ENCODE assay signal across 7 mouse cellular contexts in genomic region chr12:108657350-108657749, GRCm38 (mm10). TPM values are rescaled to one million over a fixed set of nuclear protein-coding genes. Genes with fewer than 3 reads are reported as not detected.
DNase-seq lines count a peak whose midpoint lies in the region; ATAC-seq lines count a peak whose summit lies in the region.

No protein-coding gene starts in this region.

- H3K4me3 ChIP-seq in neural tube, embryonic 13.5 days = no peak overlapping the region
- H3K4me3 ChIP-seq in neural tube, embryonic 15.5 days (replicated peaks) = no peak overlapping the region
- no peak overlapping the region for H3K4me3 ChIP-seq in embryonic facial prominence, embryonic 15.5 days (replicated peaks)
- H3K4me3 ChIP-seq in lung, embryonic 16.5 days (ENCODE audit: low read length) = no peak overlapping the region

- no peak overlapping the region for H3K4me2 ChIP-seq in neural tube, embryonic 13.5 days
- no peak overlapping the region for H3K4me2 ChIP-seq in neural tube, embryonic 15.5 days
- no peak overlapping the region for H3K4me2 ChIP-seq in embryonic facial prominence, embryonic 15.5 days (replicated peaks)
- no peak overlapping the region for H3K4me2 ChIP-seq in lung, embryonic 16.5 days (ENCODE audit: low read depth, low read length)

- 86% methylated on average over 1 of the region's 1 CpGs for WGBS in neural tube, embryonic 13.5 days
- 96% methylated on average over 1 of the region's 1 CpGs for WGBS in neural tube, embryonic 15.5 days
- WGBS in embryonic facial prominence, embryonic 15.5 days = 93% methylated on average over 1 of the region's 1 CpGs
- WGBS in lung, embryonic 16.5 days = 75% methylated on average over 1 of the region's 1 CpGs

- no peak overlapping the region; the same call in 1 of the 2 replicates for H3K27ac ChIP-seq in neural tube, embryonic 13.5 days (replicated peaks)
- H3K27ac ChIP-seq in neural tube, embryonic 15.5 days (replicated peaks) = no peak overlapping the region
- H3K27ac ChIP-seq in embryonic facial prominence, embryonic 15.5 days (replicated peaks) = no peak overlapping the region
- 0 out of 2 replicates have a peak overlapping the region, but pooled peaks have one; percentile 7 for H3K27ac ChIP-seq in lung, embryonic 16.5 days (ENCODE audit: low read length)

- peaks cover 71% of the 10 kb centered on the region for H3K36me3 ChIP-seq in neural tube, embryonic 13.5 days
- H3K36me3 ChIP-seq in neural tube, embryonic 15.5 days = peaks cover 51% of the 10 kb centered on the region
- peaks cover 71% of the 10 kb centered on the region for H3K36me3 ChIP-seq in embryonic facial prominence, embryonic 15.5 days
- peaks cover 18% of the 10 kb centered on the region for H3K36me3 ChIP-seq in lung, embryonic 16.5 days (ENCODE audit: control insufficient read depth, insufficient read depth, low read length)

- ATAC-seq in neural tube, embryonic 13.5 days (ENCODE audit: low read depth) = 0 out of 2 replicates have a peak, but pooled peaks have one; percentile 19
- no peak; the same call in 1 of the 2 replicates for ATAC-seq in neural tube, embryonic 15.5 days (ENCODE audit: low FRiP score)
- ATAC-seq in embryonic facial prominence, embryonic 15.5 days (ENCODE audit: insufficient number of reproducible peaks, low FRiP score, low TSS enrichment, low read depth) = 0 out of 2 replicates have a peak, but pooled peaks have one; percentile 29
- 0 out of 2 replicates have a peak, but pooled peaks have one; percentile 54 for ATAC-seq in lung, embryonic 16.5 days (ENCODE audit: low read depth)

- no peaks in the 10 kb centered on the region for H3K27me3 ChIP-seq in neural tube, embryonic 13.5 days
- no peaks in the 10 kb centered on the region for H3K27me3 ChIP-seq in neural tube, embryonic 15.5 days (replicated peaks)
- no peaks in the 10 kb centered on the region for H3K27me3 ChIP-seq in embryonic facial prominence, embryonic 15.5 days
- no peaks in the 10 kb centered on the region for H3K27me3 ChIP-seq in lung, embryonic 16.5 days (ENCODE audit: control insufficient read depth, insufficient read depth, low read depth, low read length)

- no peak overlapping the region for H3K9ac ChIP-seq in neural tube, embryonic 13.5 days
- no peak overlapping the region for H3K9ac ChIP-seq in neural tube, embryonic 15.5 days (replicated peaks)
- H3K9ac ChIP-seq in embryonic facial prominence, embryonic 15.5 days = no peak overlapping the region
- H3K9ac ChIP-seq in lung, embryonic 16.5 days (ENCODE audit: low read length) = no peak overlapping the region

- H3K4me1 ChIP-seq in neural tube, embryonic 13.5 days (replicated peaks) = no peaks in the 10 kb centered on the region
- H3K4me1 ChIP-seq in neural tube, embryonic 15.5 days = peaks cover 4% of the 10 kb centered on the region; the same call in 1 of the 2 replicates
- H3K4me1 ChIP-seq in embryonic facial prominence, embryonic 15.5 days = no peaks in the 10 kb centered on the region
- no peaks in the 10 kb centered on the region for H3K4me1 ChIP-seq in lung, embryonic 16.5 days (replicated peaks; ENCODE audit: control insufficient read depth, insufficient read depth, low read length)

- peak; percentile 42 to 75 for DNase-seq in adrenal gland, adult (ENCODE audit: inconsistent age in 2 of 2, low spot score in 1 of 2)
- DNase-seq in kidney, adult 11 months = peak; percentile 31
- peak; percentile 47 to 60 for DNase-seq in thymus, adult 18-20 months

- H3K9me3 ChIP-seq in neural tube, embryonic 13.5 days = no peaks in the 10 kb centered on the region
- no peaks in the 10 kb centered on the region for H3K9me3 ChIP-seq in neural tube, embryonic 15.5 days (replicated peaks)
- H3K9me3 ChIP-seq in embryonic facial prominence, embryonic 15.5 days (replicated peaks) = no peaks in the 10 kb centered on the region
- no peaks in the 10 kb centered on the region for H3K9me3 ChIP-seq in lung, embryonic 16.5 days (ENCODE audit: control insufficient read depth, low read length)

RNA-seq across cellular contexts. Expression of gene Degs2, which starts 44.8 kb away (rescaled TPM):
- 2.6 TPM in 2 replicates for polyA plus RNA-seq in neural tube, embryonic 13.5 days (2015; fragmentation: Nextera tagmentation; extraction: Ambion mirVana)
- 2.4 and 8.7 TPM in 2 replicates for polyA plus RNA-seq in neural tube, embryonic 15.5 days (2015; fragmentation: Nextera tagmentation; extraction: Ambion mirVana)
- 1.2 and 1.9 TPM in 2 replicates for polyA plus RNA-seq in embryonic facial prominence, embryonic 15.5 days (2015; fragmentation: Nextera tagmentation; extraction: Ambion mirVana)
- polyA plus RNA-seq in lung, embryonic 16.5 days (2015; fragmentation: Nextera tagmentation; extraction: Ambion mirVana) = 1.1 and 1.9 TPM in 2 replicates
